Mouse (Mus musculus) liver, embryonic 11.5 days (tissue): ENCODE results near the gene Cadm1. TPM values are rescaled to one million over a fixed set of nuclear protein-coding genes. Genes with fewer than 3 reads are reported as not detected.

ENCODE experiments used
- ATAC-seq: fragments of 200-750 bp; cut with Nextera tagmentation; replicated peaks from 2 replicates; pipeline ENCODE4 v1.8.0; 2017; ENCODE audit warnings: moderate number of reproducible peaks, mild to moderate bottlenecking, moderate TSS enrichment, moderate library complexity; ENCODE audit not compliant: low FRiP score
- DNase-seq: peaks from one replicate; pipeline ENCODE4 v3.0.0-alpha.2; 2017; ENCODE audit warnings: low spot score
- H3K27ac ChIP-seq: fragments of 300-500 bp; sonication (generic); 2 replicates; pipeline ENCODE4 v1.5.1; 2014; ENCODE audit warnings: mild to moderate bottlenecking, low read depth, low read length, control low read depth
- H3K27me3 ChIP-seq: fragments of 300-500 bp; sonication (generic); replicated peaks from 2 replicates; pipeline ENCODE4 v1.6.1; 2014; ENCODE audit warnings: low read length, mixed read lengths; ENCODE audit not compliant: control insufficient read depth, insufficient read depth
- H3K36me3 ChIP-seq: fragments of 300-500 bp; sonication (generic); 2 replicates; pipeline ENCODE4 v1.6.1; 2014; ENCODE audit warnings: mild to moderate bottlenecking, low read length, moderate library complexity, mixed read lengths; ENCODE audit not compliant: control insufficient read depth, insufficient read depth
- H3K4me1 ChIP-seq: fragments of 300-500 bp; sonication (generic); replicated peaks from 2 replicates; pipeline ENCODE4 v1.6.1; 2014; ENCODE audit warnings: low read length, mixed read lengths; ENCODE audit not compliant: control insufficient read depth, insufficient read depth
- H3K4me2 ChIP-seq: fragments of 300-500 bp; sonication (generic); 2 replicates; pipeline ENCODE4 v1.6.1; 2014; ENCODE audit warnings: mild to moderate bottlenecking, control low read depth, moderate library complexity
- H3K4me3 ChIP-seq: fragments of 300-500 bp; sonication (generic); 2 replicates; pipeline ENCODE4 v1.5.1; 2014; ENCODE audit warnings: low read depth, low read length, control low read depth
- H3K9ac ChIP-seq: fragments of 300-500 bp; sonication (generic); 2 replicates; pipeline ENCODE4 v1.6.1; 2014; ENCODE audit warnings: low read depth, low read length, control low read depth
- H3K9me3 ChIP-seq: fragments of 300-500 bp; sonication (generic); 2 replicates; pipeline ENCODE4 v1.6.1; 2016; ENCODE audit warnings: low read length, inconsistent platforms, mixed read lengths; ENCODE audit not compliant: control insufficient read depth
- WGBS: fragments of 180-500 bp; shearing (Covaris S2); extraction: QIAGEN DNeasy Blood & Tissue Kit; methylation state at CpG from one replicate; pipeline ENCODE4 v1.1.7; 2014; 5-methylcytosine and 5-hydroxymethylcytosine counted together
- polyA plus RNA-seq: library from polyadenylated mRNA; unstranded; fragments of >200 nt; fragmentation: Nextera tagmentation; extraction: Ambion mirVana; gene quantifications from 2 replicates; pipeline ENCODE4 v1.2.1, GENCODE M21; 2014

Gene Cadm1
- polyA plus RNA-seq, 1 experiment from 2014 or later, result 27.6 TPM

GRCm38 (mm10) chr9:47802527-47802926, 272.6 kb downstream of the Cadm1 start:
- no peak for DNase-seq
- Histone ChIP-seq H3K4me3 (no peak overlapping the region), H3K36me3 (no peaks in the 10 kb centered on the region), H3K9me3 (no peaks in the 10 kb centered on the region), H3K9ac (no peak overlapping the region), H3K4me1 (no peaks in the 10 kb centered on the region), H3K27me3 (no peaks in the 10 kb centered on the region), H3K4me2 (no peak overlapping the region), H3K27ac (no peak overlapping the region)
- 86% methylated on average over 4 of the region's 4 CpGs for WGBS
- no peak for ATAC-seq

GRCm38 (mm10) chr9:47803531-47804105, 273.6 kb downstream of the Cadm1 start:
- H3K27ac ChIP-seq, result no peak overlapping the region
- H3K4me3 ChIP-seq, result no peak overlapping the region
- DNase-seq, result no peak
- H3K27me3 ChIP-seq, result no peaks in the 10 kb centered on the region
- H3K4me1 ChIP-seq, result no peaks in the 10 kb centered on the region
- H3K9me3 ChIP-seq, result no peaks in the 10 kb centered on the region
- H3K4me2 ChIP-seq, result no peak overlapping the region
- H3K36me3 ChIP-seq, result no peaks in the 10 kb centered on the region
- no peak overlapping the region for H3K9ac ChIP-seq
- no peak for ATAC-seq
- 62% methylated on average over 13 of the region's 13 CpGs for WGBS

GRCm38 (mm10) chr9:47805658-47806057, 275.7 kb downstream of the Cadm1 start:
- H3K4me3 ChIP-seq, result no peak overlapping the region
- H3K4me1 ChIP-seq, result no peaks in the 10 kb centered on the region
- no peak for ATAC-seq
- no peak overlapping the region for H3K4me2 ChIP-seq
- no peaks in the 10 kb centered on the region for H3K9me3 ChIP-seq
- H3K9ac ChIP-seq, result no peak overlapping the region
- WGBS, result 77% methylated on average over 7 of the region's 7 CpGs
- DNase-seq, result no peak
- no peaks in the 10 kb centered on the region for H3K36me3 ChIP-seq
- H3K27me3 ChIP-seq, result no peaks in the 10 kb centered on the region
- H3K27ac ChIP-seq, result no peak overlapping the region

- no peak overlapping the region for H3K4me2 ChIP-seq
- ATAC-seq, result no peak
- H3K9ac ChIP-seq, result no peak overlapping the region
- H3K36me3 ChIP-seq, result no peaks in the 10 kb centered on the region
- WGBS, result 89% methylated on average over 4 of the region's 4 CpGs
- H3K27me3 ChIP-seq, result no peaks in the 10 kb centered on the region
- DNase-seq, result no peak
- H3K27ac ChIP-seq, result no peak overlapping the region
- no peaks in the 10 kb centered on the region for H3K4me1 ChIP-seq
- H3K9me3 ChIP-seq, result no peaks in the 10 kb centered on the region
- no peak overlapping the region for H3K4me3 ChIP-seq
Observed at GRCm38 (mm10) chr9:47825668-47826067, 295.7 kb downstream of the Cadm1 start.

GRCm38 (mm10) chr9:47828762-47829161, 298.8 kb downstream of the Cadm1 start:
- H3K9me3 ChIP-seq, result no peaks in the 10 kb centered on the region
- peak; percentile 34 for DNase-seq
- H3K4me3 ChIP-seq, result no peak overlapping the region
- no peaks in the 10 kb centered on the region for H3K36me3 ChIP-seq
- ATAC-seq, result no peak
- H3K27me3 ChIP-seq, result no peaks in the 10 kb centered on the region
- no peaks in the 10 kb centered on the region for H3K4me1 ChIP-seq
- 20% methylated on average over 13 of the region's 13 CpGs for WGBS
- 0 out of 2 replicates have a peak overlapping the region, but pooled peaks have one; percentile 33 for H3K4me2 ChIP-seq
- H3K9ac ChIP-seq, result no peak overlapping the region
- no peak overlapping the region for H3K27ac ChIP-seq

- Histone ChIP-seq H3K36me3 (no peaks in the 10 kb centered on the region), H3K27ac (no peak overlapping the region), H3K4me2 (0 out of 2 replicates have a peak overlapping the region, but pooled peaks have one; percentile 33), H3K4me3 (no peak overlapping the region), H3K9ac (no peak overlapping the region), H3K9me3 (no peaks in the 10 kb centered on the region), H3K27me3 (no peaks in the 10 kb centered on the region), H3K4me1 (no peaks in the 10 kb centered on the region)
- ATAC-seq (no peak), DNase-seq (no peak)
- WGBS, result 53% methylated on average over 10 of the region's 10 CpGs
Observed at GRCm38 (mm10) chr9:47829204-47829603, 299.2 kb downstream of the Cadm1 start.

GRCm38 (mm10) chr9:47829846-47830245, 299.9 kb downstream of the Cadm1 start:
- no peak overlapping the region for H3K4me3 ChIP-seq
- H3K9ac ChIP-seq, result no peak overlapping the region
- no peak for ATAC-seq
- H3K4me1 ChIP-seq, result no peaks in the 10 kb centered on the region
- 75% methylated on average over 4 of the region's 4 CpGs for WGBS
- H3K4me2 ChIP-seq, result no peak overlapping the region
- no peaks in the 10 kb centered on the region for H3K36me3 ChIP-seq
- H3K27me3 ChIP-seq, result no peaks in the 10 kb centered on the region
- DNase-seq, result no peak
- no peak overlapping the region for H3K27ac ChIP-seq
- H3K9me3 ChIP-seq, result no peaks in the 10 kb centered on the region

GRCm38 (mm10) chr9:47831412-47831811, 301.4 kb downstream of the Cadm1 start:
- Histone ChIP-seq H3K4me1 (no peaks in the 10 kb centered on the region), H3K4me2 (no peak overlapping the region), H3K36me3 (no peaks in the 10 kb centered on the region), H3K27ac (no peak overlapping the region), H3K27me3 (no peaks in the 10 kb centered on the region), H3K9me3 (no peaks in the 10 kb centered on the region), H3K9ac (no peak overlapping the region), H3K4me3 (no peak overlapping the region)
- 79% methylated on average over 4 of the region's 4 CpGs for WGBS
- no peak for ATAC-seq
- no peak for DNase-seq

- H3K9me3 ChIP-seq, result no peaks in the 10 kb centered on the region
- DNase-seq (no peak), ATAC-seq (no peak)
- H3K27ac ChIP-seq, result no peak overlapping the region
- no peaks in the 10 kb centered on the region for H3K27me3 ChIP-seq
- H3K9ac ChIP-seq, result no peak overlapping the region
- 12% methylated on average over 8 of the region's 8 CpGs for WGBS
- H3K4me3 ChIP-seq, result no peak overlapping the region
- no peaks in the 10 kb centered on the region for H3K36me3 ChIP-seq
- H3K4me1 ChIP-seq, result no peaks in the 10 kb centered on the region
- no peak overlapping the region for H3K4me2 ChIP-seq
Observed at GRCm38 (mm10) chr9:47838170-47838569, 308.2 kb downstream of the Cadm1 start.
